Mouse (Mus musculus) hematopoietic stem cell, adult 5-6 weeks (primary cell): ENCODE measurements around the gene Ttll11. TPM values are rescaled to one million over a fixed set of nuclear protein-coding genes. Genes with fewer than 3 reads are reported as not detected.
A peak's percentile ranks its signal among the peaks of the same experiment; 100 is the strongest.

Experiments
- ATAC-seq, 2 experiments: fragments of 125-278 bp in 1 of 2; replicated peaks in 1 of 2; 2 replicates each; pipeline ENCODE4 v1.8.0; 2016 to 2017; ENCODE audit warnings: inconsistent platforms in 2 of 2, mild to moderate bottlenecking in 2 of 2, moderate number of reproducible peaks in 2 of 2, low read depth in 1 of 2, moderate TSS enrichment in 1 of 2; ENCODE audit not compliant: low FRiP score in 2 of 2, poor library complexity in 2 of 2, severe bottlenecking in 2 of 2, insufficient read depth in 1 of 2, low TSS enrichment in 1 of 2
- total RNA-seq: library from RNA; stranded (forward); fragments of 172-1452, 232-1000 nt; gene quantifications from 2 replicates; pipeline ENCODE4 v1.2.3, GENCODE M21; 2017

Ttll11 gene
- total RNA-seq, 1 experiment from 2014 or later, result not detected

DNA sequence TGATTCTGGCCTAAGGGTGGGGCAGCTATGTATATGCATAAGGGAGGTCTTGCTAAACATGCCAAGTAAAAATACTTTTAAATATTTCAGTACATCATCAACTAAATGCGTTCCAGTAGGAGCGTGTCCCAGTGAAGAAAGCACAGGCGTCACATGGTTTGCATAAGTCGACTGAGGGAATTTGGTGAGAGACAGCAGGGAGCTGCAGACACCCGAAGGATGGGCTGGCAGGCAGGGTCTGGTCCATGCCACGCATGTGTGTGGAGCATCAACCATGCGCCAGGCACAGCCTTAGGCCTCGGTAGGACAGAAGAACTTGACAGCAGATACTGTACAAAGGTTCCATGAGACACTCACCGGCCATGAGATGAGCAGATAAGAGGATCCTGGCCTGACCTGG lies 202.8 kb downstream of the Ttll11 start:
- no peak for ATAC-seq

DNA sequence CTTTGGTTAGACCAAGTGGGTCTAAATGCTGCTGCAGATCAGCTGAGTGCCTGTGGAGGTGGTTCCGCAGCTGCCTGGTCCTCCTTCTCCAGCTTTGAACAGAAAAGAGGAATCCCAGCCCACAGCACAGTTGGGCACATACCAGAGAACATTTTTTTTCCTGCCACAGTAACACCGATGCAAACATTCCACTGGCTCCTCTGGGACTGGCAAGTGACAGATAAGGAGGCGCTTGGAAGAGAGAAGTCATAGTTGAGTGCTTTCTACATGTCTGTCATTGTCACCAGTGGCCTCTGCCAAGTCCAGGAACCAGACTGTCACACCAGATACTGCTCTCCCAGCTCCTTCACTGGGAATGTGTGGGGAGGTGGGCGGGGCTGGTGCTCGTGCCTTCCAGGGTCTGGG lies 204.1 kb downstream of the Ttll11 start:
- no peak for ATAC-seq

DNA sequence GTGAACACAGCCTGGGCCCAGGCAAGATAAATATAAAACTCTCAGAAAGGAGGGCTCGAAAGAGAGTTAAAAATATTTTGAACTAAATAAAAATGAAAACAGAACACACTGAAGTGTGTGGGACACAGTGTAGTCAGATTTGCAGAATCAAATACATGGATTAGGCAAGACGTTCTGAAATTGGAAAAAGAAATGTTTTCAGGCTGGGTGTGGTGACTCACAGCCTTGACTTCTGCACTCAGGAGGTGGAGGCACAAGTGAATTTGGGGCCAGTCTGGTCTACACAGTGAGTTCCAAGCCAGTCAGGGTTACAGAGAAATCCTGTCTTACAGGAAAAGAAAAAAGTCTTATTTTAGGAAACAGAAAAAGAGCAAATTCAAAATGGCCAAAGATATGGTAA lies 209.2 kb downstream of the Ttll11 start:
- no peak for ATAC-seq

DNA sequence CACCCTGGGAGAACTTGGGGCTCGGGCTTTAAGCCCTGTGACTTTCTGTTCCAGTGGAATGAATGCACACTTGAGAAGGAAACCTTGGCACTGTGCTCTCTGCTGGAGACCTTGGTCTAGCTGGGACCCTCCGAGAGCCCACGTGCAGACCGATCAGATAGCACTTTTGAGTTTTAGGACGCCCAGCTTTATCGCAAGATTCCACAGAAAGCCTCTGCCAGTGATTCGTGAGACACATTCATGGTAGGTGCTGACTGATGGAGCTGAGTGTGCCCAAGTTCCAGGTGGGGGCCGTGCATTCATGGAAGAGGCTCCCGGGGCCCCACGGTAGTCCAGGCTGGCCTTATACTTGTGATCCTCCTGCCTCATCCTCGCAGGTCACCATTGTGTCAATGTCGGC lies 210.3 kb downstream of the Ttll11 start:
- no peak for ATAC-seq

DNA sequence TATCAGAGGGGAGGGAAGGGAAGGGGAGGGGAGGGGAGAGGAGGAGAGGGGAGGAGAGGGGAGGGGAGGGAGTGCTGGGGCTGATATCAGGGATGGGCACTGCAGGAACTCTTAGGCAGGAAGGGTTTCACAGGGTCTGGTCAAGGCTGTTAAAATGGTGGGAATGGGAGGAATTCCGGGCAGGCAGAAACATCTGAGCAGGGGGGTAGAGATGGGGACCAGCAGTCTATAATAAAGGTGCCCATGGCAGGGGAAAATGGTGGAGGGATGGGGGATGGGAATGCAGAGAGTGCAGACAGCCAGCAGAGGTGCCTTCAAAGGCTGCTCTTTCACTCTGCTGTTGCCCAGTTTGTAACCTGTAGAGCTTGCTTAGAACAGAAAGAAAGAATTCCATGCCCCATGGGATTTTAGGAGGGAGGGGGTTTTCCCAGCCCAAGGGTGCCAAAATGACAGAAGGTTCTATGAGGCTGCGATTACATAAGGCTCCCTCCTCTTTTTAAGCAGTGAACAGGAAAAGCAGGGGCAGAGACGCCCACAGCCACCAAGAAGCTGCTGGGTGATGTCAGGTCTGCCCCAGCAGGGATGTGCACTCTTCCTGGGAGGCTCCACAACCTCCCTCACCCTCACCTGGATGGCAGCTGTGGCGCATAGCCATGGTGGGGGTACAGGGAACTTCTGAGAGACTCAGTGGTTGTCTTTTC lies 211.0 kb downstream of the Ttll11 start:
- ATAC-seq, result no peak

DNA sequence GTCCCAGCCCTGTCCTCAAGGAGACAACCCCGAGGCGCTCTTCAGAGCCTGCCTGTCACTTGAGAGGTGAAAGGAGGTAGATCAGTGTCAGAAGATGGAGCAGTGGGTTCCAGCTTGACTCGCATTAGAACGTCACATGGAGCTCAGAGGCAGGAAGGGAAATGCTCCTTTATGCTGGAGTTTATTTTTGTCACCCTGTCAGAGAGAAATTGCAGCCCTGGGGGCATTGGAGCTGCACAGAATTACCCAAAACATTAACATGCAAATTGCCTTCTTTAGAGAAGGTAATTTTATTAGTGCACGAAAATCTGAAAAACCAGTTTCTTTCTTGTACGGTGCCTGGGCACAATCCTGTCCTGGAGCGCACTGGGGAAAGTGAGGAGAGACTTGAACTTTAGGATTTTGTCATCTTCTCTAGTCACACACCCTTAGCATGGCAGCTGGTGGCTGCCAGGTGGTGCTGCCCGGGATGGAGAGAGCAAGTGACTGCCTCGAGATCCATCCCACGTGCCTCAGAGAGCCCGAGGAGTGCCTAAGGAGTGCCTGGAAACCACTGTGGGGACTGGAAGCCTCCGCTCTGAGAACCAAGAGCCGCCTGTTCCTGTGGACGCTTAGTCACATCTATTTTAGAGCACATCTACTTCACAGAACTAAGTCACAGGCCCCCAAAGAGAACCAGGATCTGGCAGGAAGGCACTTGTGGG lies 211.7 kb downstream of the Ttll11 start:
- ATAC-seq, result peak; percentile 39 to 49; a peak in 3 of 4 replicates

DNA sequence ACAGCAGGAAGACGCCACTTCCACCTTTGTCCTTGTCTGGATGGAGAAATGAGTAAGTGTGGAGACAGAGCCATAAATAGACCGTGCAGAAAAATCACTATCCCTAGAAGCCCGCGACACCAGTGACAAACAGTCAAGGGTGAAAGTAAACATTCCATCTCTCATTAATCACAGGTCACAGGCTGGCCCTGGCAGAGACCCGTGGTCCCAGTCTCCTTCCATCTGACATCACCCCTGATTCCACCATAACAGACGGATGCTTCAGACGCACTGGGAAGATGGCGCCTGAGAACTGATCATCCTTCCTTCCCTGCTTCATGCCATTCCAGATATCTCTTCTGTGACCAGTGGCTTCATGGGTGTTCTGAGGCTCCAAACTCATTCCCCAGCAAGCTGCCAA lies 215.4 kb downstream of the Ttll11 start:
- ATAC-seq, result no peak

DNA sequence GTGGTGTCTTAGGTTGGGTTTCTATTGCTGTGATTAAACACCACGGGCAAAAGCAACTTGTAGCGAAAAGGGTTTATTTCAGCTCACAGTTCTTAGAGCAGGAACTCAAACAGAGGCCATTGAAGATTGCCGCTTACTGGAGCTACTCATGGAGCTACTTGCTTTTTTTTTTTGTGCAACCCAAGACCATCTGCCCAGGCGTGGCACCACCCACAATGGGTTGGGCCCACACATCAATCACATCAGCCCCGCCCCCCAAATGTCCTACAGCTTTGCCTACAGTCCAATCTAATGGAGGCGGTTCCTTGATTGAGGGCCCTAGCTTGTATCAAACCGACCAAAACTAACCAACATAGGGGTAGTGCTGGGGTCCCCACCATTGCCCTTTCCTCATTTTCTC lies 215.9 kb downstream of the Ttll11 start:
- ATAC-seq, result no peak

DNA sequence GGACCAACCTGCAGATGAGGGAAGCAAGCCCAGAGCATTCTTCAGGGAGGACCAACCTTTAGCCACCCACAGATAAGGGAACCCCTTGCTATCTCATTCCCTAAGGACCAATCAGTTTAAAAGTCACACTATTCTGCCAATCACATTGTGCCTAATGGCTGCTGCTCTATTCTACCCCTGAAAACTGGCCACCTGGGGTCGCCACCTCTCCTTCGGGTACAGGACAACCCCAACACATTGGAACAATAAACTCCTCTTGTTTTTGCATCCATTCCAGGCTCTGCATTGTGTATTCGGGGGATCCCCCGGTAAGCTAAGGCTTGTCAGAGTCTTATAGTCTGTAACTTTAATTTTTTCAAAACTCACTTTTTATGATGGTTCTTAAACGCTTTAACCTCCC lies 218.3 kb downstream of the Ttll11 start:
- ATAC-seq, result no peak

DNA sequence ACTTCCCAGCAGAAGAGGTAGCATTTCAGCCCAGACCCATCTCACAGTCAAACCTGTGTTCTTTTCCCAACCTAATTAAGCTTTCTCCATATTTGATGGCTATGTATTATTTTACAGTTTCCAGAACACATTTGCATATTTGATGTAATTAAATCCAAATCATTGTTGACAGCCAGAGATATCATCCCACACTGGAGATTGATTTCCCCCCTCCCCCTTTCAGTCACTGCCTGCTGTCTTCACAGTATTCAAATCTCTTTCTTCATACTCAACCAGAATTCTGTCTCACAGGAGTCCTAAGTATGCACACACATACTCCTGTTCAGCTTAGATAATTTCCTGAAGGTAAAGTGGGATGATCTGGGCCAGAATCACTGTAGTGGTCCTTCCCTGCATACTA lies 218.8 kb downstream of the Ttll11 start:
- ATAC-seq, result no peak

DNA sequence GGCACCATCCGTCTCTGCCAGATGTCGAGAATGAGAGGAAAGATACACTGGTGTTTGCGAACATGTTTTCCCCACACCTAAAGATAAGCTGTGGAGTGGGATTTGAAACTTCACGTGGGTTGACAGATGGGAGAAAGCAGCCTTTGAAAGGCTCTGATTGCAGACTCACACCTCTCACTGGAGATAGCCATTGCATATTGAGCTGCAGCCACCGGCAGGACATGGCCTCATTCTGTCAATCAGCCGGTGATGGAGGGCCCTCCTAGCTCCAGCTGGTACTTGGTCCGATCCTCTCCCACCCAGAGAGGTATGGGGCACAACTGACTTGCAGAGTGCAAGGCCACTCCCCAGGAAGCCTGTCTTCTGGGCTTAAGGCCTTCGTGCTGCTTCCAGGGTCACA lies 219.4 kb downstream of the Ttll11 start:
- ATAC-seq, result no peak

DNA sequence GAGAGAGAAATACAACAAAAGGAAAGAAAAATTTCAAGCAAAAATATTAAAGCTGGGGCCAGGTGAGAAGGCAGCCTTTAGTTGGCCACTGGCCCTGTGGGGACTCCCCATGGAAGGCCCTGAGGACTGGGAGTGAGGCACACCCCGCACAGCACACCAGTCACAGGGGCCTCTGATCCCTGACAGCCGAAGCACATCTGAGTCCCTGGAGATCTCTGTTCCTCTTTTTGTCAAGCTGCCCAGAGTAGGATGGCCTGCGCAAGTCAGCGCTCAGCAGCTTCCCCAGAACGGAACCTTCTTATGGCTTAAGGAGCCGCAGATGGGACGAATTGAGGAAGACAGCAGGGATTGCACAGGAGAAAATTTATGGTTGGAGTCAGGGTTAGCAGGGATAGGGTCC lies 223.2 kb downstream of the Ttll11 start:
- peak; percentile 87 for ATAC-seq

DNA sequence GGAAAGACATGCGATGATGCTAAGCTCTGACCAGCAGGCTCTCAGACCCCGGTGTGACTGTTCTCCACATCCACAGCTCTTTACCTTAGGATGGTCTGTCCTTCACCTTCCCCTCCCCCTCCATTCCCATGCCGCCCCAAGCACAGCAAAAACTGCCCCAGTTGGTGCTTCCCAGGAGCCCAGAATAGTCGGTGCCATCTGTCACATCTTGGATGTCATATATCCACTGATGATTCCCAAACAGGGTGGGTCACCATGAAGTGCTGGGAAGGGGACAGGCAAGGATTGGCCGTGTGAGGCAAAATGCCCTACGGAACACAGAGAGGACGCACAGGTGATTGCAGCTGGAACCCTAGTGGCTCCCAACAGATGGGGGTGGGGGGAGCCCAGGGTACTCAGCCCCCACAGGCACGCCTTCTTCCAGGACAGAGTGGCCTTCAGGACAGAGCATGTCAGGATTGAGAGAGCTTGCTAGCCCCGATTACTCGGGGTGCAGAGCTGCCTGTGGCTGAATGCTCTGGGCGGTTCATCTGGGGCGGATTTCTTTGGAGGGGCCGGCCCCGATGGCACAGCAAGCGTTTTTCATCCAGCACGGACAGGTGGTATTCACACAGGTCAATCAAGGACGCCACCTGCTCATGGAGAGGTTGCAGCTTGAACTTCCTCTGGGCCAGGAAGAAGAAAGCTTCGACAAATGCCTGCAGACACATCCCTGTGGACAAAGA lies 227.8 kb downstream of the Ttll11 start:
- no peak for ATAC-seq

DNA sequence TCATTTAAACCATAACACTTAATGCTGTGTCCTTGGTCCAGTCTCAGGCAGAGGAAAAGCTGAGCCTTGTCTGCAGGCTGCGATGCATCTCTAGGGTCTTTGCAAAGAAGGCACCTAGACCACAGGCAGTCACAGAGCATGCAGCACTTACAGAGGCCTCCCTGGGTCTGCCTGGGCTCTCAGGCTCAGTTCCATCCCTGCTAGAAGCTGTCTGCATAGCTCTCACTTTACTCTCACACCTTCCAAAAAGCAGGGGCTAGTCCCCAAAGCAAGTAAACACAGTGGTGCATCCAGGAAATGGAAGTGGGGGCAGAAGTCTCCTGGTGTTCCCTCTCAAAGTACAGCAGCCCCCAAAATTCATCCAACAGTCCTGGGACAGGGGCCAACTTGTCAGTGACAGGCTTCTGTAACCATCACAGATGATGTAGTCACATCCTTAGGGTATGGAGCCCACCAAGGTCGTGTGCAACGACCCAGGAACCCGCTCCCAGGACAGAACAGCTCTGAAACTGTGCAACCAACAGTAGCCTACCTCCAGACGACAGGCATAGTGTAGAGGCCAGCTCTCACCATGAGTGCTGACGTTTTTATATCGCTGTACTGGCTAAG lies 229.1 kb downstream of the Ttll11 start:
- no peak for ATAC-seq

DNA sequence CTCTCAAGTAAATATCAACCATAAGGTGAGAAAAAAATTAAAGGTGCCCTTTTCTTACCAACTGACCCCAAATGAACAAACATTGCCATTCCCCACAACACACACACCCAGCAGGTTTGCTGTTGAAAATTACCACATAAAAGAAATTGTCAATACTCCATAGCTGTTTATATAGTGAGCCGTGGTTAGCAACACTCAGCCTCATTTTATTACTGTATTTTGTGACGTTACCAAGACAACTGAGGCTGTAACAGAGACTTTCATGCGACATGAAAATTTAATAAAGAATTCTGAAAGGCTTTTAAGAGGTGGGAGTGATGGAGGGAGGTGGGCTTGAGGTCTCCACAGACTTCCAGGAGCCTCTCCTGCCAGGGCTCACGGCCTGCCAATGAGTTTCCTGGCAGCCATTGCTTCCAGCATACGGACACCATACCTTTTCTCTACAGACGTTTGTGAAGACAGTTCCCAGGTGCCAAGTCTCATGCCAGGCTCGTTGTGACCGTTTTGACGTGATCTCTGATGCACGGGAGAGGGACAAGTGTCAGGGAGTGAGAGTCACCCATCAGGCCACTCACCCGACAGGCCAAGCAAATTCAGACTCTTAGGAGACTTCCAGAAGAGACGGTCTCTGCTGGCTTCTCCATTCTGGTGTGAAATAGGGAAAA lies 232.2 kb downstream of the Ttll11 start:
- no peak for ATAC-seq

DNA sequence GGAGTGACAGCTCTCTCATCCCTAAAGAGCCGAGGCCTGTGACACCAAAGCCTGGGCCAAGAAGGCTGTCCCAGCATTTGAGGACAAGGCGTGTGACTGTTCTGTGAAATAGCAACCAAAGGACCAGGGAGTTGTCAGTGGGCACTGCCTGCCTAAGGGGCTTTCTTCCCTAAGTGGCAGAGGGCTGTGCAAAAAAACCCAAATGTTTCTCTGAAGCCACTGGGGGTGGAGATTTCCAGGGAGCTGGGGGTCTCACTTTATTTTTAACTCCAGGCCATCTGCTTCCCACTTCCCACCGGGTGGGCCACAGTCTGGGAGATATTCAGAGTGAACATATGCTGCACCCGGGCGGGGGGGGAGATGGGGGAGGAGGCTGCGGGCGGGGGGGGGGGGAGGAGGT lies 233.1 kb downstream of the Ttll11 start:
- ATAC-seq, result no peak

DNA sequence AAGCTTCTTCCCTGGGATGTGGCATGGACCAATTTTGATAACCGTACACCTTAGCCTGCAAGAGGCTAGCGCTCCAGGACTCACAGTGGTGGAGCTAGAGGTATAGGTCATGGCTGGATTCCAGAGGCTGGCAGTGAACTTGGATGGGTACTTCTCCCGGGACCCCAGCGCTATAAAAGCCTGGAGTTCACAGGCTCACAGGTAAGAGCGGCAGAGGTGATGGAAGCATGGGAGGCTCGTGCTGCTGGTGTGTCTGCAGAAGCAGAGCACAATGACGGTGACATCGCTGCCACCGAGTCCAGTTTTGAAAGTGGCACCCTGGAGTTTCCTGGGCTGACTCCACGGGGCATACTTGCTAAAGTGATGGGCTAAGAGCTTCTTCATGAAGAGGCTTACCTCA lies 233.8 kb downstream of the Ttll11 start:
- ATAC-seq, result no peak
